Mouse (Mus musculus) R1 (cell line): ENCODE measurements around the gene Nasp.
A peak's percentile ranks its signal among the peaks of the same experiment; 100 is the strongest.

Experiments
- DNase-seq: peaks from one replicate; pipeline ENCODE4 v3.0.0-alpha.2; 2018; ENCODE audit warnings: low read depth, low spot score

The Nasp gene

DNA sequence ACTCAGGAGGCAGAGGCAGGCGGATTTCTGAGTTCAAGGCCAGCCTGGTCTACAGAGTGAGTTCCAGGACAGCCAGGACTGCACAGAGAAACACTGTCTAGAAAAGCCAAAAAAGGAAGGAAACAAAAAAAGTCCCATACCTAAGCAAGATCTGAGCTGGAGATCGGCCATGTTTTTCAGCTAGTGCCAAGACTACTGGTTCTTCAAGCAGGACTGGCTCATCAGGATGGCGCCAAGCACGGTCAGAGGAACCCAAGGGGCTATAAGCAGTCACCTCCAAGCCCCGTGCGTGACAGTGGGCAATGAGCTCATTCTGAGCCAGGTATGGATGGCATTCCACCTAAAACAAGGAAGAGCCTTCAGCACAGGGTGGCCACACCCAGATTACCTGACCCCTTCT is 11.1 kb upstream of the Nasp start:
- DNase-seq: no peak

DNA sequence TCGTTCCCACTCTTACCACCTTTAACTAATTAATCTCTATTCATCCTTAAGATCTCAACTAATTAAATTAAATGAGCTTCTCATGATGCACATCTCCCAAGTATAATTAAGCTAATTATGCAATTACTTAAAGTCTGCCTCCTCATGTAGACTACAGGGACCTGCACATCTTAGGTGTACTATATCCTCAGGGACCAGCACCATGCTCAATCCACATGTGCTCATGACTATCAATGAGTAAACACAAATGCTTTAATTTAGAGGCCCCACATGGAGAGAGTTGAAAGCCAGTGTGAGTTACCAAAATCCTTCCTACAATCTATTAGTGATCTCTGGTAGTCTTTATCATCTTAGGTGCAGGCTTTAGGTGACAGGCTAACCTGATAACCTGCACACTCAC is 7.5 kb upstream of the Nasp start:
- no peak for DNase-seq

DNA sequence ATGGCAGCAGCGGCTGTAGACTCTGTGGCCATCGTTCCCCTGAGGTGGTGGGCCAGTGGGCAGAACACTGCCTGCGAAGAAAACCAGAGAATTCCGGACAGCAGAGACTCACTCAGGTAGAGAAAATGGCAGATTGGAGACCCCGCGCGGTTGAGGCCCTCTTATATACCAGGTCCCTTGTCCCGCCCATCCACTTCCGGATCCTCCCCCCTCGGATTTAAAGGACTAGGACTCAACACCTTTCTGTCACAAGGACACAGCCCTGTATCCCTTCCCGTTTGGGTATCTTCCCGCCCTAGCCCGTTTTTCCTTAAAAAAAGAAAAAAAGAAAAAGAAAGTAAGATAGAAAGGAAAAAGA is 403 bp downstream of the Nasp start:
- DNase-seq: peak; percentile 92

DNA sequence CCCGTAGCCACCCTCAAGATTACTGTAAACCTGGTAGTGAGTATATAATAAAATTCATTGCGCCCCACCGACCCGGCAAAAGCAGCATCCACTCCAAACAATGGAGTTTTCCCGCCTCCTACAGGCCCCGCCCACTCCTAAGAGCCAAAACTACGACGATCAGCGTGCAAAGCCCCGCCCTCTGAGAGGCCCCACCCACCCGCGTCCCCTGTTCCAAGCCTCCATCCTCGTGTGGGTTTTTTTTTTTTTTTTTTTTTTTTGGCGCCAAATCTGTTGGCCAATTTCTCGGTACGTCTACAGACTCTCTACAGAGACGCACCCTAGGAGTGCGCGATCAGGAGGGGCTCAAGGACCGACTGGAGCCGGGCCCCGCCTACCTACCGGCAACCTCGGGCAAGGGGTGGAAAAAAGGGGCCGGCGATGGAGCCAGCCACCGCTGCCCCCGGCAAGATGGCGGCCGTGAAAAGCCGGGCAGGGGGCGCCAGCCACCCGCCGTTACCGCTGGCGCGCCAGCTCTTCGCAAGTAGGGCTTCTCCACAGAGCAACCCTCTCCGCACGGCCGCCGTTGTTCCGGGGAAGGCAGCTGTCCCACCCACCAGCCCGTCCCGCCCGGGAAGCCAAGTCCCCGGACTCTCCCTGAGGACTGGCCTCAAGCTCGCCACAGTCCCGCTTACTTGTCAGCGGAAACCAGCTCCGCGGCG is 933 bp downstream of the Nasp start:
- peak; percentile 95 for DNase-seq

DNA sequence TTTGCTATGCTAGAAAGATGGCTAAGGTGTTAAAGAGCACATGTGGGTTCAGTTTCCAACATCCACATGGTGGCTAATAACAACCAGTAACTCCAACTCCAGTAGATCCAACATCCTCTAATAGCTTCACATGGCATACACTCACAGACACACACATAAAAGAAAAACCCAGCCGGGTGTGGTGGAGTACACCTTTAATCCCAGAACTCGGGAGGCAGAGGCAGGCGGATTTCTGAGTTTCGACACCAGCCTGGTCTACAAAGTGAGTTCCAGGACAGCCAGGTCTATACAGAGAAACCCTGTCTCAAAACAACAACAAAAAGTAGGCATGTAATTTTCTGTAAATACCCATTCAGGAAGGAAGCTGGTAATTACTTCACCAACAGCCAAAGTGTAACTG is 2.9 kb downstream of the Nasp start:
- no peak for DNase-seq

DNA sequence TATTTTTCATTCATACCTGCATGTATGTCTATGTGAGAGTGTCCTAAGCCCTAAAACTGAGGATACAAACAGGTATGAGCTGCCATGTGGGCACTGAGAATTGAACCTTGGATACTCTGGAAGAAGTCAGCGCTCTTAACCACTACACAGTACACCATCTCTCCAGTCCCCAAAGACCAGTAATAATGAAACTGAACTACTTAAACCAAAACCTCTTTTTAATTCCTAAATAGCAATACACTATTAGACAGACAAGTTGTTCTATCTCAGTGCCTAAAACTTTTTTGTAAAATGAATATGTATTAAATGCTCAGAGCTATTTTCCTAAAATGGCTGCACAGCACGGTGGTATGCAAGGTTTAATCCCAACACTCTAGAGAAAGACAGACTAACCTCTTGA is 12.5 kb downstream of the Nasp start:
- DNase-seq: no peak

DNA sequence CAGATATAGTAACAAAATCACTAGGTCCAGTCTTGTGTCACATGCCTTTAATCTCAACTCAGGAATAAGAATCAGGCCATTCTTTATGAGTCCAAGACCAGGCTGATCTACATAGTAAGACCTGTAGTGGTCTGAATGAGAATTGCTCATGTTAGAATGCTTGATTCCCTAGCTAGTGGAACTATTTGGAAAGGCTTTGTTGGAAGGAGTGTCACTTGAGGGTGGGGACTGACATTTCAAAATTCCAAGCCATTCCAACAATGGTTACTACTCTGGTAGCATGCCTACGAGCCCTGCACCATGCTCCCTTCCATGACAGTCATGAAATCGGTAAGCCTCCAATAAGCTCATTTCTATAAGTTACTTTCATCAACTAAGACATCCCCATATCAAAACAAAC is 15.1 kb downstream of the Nasp start:
- DNase-seq: peak; percentile 53

DNA sequence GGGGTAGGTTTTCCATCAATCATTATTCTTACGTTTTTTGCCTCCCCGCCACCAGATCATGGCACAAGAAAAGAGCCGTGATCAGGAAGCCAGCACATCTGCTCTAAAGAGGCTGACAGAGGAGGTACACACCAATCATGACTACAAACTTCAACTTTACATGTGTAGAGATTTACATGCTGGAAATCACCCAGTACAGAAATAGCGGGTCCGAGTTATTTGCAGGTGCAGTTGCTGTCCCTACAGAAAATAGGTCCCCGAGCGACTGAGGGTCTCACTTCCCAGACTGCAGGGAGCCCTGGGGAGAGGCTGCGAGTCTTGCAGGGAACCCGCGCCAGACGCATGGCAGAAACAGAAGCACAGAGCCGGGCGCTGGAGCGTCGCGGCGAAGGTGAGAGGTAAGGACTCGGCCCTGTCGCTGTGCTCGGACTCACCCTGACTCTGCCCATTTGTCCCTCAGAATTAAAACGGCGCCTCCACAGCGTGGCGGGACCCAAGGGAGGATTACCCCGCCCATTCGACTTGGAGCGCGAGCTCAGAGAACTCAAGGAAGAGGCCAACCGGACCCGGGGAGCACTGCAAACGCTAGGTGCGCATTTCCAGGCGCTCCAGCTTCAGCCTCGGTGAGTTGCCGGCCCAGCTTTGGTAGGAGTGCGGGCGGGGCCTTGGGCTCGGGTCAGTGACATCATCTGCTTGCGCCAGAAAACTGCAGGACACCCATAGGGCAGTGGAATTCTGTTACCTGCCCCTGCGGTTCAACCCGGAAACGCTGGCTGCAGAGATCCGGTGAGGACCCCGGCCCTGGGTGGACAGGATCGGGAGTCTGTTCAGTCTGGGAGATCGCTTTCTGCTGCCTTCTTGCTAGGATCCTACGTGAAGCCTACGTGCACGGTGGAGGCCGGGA is 30.5 kb downstream of the Nasp start:
- peak; percentile 97 for DNase-seq

DNA sequence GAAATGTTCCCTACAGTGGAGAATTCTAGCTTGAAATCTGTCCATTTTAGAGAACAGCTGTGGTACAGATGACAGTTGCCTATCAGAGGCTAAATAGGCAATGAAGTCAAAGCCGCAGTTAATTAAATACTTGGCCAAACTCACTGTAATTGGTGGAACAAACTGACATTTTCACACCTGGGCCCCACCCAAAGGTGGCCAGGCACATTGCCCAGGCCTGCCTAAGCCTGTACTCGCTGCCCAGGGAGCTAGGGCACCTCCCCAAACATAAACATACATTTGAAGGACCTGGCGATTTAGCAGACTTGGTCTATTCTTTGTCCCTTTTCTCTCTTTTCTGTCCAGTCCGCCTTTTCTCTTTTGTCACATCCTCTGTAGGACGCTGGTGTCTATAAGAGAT is 31.4 kb downstream of the Nasp start, which contains the start of gene Ccdc17:
TSS of gene Ccdc17 (plus strand) at position 276 of the 400 bp plus-strand sequence.
- no peak for DNase-seq

DNA sequence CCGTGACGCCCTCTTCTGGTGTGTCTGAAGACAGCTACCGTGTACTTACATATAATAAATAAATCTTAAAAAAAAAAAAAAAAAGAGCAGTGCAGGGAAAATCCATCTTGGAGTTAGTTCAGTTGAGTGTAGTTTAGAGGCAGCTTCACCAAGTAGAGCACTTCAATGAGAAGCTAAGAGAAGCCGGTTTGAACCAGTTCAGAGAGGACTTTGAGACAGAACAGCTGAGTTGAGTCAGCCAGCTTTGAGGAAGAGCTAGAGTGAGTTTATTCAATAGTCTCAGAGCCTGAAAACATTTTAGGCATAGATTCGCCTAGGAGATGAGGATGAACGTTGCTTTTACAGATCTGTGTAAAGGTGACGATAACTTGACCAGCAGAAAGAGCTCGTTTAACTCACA is 31.9 kb downstream of the Nasp start:
- peak; percentile 30 for DNase-seq

DNA sequence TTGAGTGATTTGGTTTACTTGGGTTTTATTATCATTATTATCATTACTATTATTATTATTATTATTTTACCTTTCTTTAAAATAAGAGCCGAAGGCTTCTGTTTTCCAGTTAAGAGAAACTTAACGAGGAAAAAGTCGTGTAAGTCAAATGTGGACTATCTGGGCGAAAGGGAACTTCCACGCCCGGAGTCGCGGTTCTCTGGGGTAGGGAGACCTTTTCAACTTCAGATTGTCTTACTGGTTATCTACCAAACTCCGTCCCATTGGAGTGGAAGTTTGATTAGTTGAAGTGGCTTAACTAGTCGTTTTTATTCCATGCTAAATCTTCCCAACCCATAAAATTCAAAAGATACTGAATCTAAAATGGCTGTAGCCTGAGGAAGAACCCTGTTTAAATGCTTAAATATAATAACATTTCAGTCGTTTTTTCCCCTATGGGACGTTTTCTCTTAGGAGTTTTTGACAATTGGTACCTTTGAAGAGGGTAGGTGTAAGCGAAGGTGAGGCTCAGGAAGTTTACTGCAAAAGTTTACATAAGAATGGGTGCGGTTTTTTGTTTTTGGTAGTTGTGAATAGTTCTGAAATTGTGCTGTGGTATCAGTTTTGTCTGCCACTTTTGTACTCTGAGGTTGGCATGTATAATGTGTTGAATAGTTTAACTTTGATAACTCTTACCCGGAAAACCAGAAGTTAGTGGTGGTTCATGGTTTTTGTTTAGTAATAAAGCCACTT is 69.4 kb downstream of the Nasp start:
- peak; percentile 18 for DNase-seq

DNA sequence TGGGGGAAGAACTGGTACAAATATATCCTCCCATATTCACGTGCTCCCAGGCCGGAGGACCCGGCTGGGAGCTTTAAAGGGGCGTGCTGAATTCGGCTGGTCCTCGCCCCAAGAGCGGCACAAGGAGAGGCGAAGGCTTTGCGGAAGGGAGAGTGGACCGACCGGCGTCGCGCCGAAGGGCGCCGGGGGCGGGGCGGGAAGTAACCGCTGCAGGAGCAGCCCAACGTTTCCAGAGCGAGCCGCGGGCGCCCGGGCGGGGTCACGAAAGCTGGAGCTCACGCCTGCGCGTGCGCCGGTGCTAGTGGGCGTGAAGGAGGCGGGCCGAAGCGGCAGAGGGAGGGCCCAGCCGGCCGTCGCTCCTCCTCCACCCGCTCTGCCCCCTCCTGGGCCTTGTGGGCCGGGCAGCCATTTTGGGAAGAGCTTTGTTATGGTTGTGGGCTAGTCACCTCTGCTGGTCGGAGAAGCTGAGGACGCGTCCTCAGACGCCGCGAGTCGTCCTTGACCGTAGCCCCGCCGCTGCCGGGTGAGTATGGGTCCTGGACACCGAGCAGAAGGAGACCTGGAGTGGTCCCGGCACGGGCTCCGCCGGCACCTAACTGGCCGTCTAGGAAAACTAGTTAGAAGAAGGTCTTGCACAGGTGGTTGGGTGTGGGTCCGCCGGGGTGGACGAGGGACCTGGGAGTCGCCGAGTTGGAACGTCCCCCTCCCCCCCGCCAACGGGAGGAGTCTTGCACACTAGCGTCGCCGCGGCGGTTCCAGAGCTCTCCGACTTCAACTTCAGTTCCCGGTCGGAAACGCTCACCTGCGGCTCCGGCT is 70.2 kb downstream of the Nasp start, which contains the start of gene Gpbp1l1:
TSS of gene Gpbp1l1 (plus strand) at position 353 of the 816 bp plus-strand sequence.
- peak; percentile 94 for DNase-seq

DNA sequence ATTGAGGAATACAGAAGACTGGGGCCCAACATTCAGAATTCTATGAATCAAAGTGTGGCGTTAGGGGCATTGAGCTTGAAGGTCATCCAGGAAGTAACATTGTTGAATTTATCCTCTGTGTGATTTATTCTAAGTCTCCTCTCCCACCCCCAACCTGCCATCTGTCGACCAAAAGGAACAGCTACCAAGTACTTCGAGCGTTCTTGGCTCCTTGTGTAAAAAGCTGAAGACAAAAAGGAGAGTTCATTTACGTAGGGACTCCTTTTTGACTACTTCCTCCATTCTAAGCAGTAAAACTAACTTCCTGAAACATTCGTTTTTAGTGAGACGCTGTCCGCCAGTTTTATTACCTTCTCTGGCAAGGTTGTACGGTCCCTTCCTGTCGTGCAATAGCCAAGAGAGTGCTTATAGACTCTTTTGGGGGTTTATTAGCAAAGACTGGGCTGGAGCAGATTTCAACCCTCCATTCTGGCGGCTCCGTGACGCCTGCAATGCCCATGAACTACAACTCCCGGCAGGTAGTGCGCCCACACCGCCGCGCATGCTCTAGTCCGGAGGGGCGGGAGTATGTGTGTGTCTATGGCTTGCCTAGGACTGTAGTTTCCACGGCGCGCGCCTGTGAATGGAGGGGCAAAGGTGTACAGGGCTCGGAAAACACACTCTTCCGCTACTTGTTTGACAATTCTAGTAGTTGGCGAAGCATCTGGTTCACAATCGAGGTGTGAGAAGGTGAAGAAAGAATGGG is 71.0 kb downstream of the Nasp start:
- peak; percentile 97 for DNase-seq

DNA sequence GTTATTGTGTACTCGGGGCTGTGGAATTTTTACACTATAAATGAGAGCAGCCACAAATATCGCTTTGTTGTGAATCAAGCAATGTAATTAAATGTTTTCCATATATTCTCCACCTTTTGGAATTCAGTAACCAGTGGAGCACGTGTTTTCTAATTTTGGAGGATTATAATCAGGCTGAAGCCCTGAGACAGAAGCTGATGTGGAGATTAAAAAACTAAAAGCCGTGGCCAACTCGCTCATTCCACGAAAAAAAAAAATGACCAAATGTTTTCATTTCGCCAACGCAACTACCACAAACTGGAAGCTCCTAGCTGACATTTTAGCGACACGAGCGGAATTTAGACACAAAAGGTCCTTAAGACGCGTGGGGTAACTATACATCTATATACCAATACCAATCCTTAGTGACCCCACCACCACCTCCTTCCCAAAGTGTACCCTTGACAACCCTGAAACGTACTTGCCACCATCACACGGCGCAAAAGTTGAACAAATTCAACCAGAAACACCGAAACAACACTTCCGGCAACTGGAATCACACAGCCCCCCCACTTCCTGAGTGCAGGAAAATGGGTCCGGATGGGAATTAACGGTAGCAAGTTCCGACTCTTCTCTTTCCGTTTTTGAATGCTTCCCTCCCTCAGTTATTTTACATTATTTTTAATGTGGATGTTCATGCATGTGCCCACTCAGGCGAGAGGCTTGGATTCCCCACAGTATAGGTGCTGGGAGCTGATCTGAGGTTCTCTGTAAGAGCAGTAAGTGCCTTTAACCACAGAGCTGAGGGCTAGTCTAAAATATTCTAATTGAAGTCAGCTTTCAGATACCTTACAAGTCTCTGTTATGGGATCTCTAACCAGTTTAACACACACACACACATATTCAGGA is 72.1 kb downstream of the Nasp start, which contains the start of gene Tmem69:
TSS of gene Tmem69 (minus strand) at position 524 of the 888 bp plus-strand sequence.
- peak; percentile 92 for DNase-seq

DNA sequence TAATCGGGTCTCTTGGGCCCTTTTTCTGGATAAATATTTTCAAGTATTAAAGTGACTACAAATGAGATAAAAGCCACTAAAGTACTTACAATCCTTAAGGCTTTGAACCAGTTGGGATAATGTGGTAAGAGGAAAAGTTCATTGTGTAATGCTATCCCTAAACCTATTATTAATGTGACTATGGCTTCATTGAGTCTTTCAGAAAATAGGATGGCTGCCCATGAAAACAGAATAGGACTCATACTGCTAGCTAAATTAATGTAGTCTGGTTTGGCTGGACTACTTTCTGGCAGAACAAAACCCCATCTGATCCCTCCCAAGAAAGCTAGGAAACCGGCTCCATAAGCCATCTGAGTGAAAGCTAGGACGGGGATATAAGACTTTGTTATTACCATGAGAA is 74.7 kb downstream of the Nasp start:
- DNase-seq: no peak
